Mouse (Mus musculus) hindbrain, embryonic 14.5 days (tissue): ENCODE data around the gene Plekhs1. TPM values are rescaled to one million over a fixed set of nuclear protein-coding genes. Genes with fewer than 3 reads are reported as not detected.
"Not testable (repeated sequence)": the region's sequence is repeated elsewhere in the genome, so short reads cannot be mapped to it uniquely, and the experiment has no call there.

Experiments used
- ATAC-seq: fragments of 200-750 bp; cut with Nextera tagmentation; 2 replicates; pipeline ENCODE4 v1.8.0; 2017; ENCODE audit warnings: moderate number of reproducible peaks, mild to moderate bottlenecking, moderate TSS enrichment, moderate library complexity; ENCODE audit not compliant: low FRiP score
- DNase-seq: peaks from one replicate; pipeline ENCODE4 v3.0.0-alpha.2; 2015; ENCODE audit warnings: low spot score
- H3K27ac ChIP-seq: fragments of 300-500 bp; sonication (generic); 2 replicates; pipeline ENCODE4 v1.5.1; 2014; ENCODE audit warnings: mild to moderate bottlenecking, moderate library complexity
- H3K27me3 ChIP-seq: fragments of 300-500 bp; sonication (generic); 2 replicates; pipeline ENCODE4 v1.6.1; 2014; ENCODE audit warnings: mild to moderate bottlenecking, low read length, mixed read lengths; ENCODE audit not compliant: control insufficient read depth, insufficient read depth
- H3K36me3 ChIP-seq: fragments of 300-500 bp; sonication (generic); replicated peaks from 2 replicates; pipeline ENCODE4 v1.6.1; 2014; ENCODE audit not compliant: control insufficient read depth, insufficient read depth
- H3K4me1 ChIP-seq: fragments of 300-500 bp; sonication (generic); replicated peaks from 2 replicates; pipeline ENCODE4 v1.6.1; 2014; ENCODE audit warnings: antibody characterized with exemption, low read length, mixed read lengths; ENCODE audit not compliant: control insufficient read depth, insufficient read depth
- H3K4me2 ChIP-seq: fragments of 300-500 bp; sonication (generic); replicated peaks from 2 replicates; pipeline ENCODE4 v1.6.1; 2014; ENCODE audit warnings: mild to moderate bottlenecking, moderate library complexity
- H3K4me3 ChIP-seq: fragments of 300-500 bp; sonication (generic); replicated peaks from 2 replicates; pipeline ENCODE4 v1.5.1; 2014; ENCODE audit warnings: mild to moderate bottlenecking, low read length
- H3K9ac ChIP-seq: fragments of 300-500 bp; sonication (generic); 2 replicates; pipeline ENCODE4 v1.6.1; 2014
- H3K9me3 ChIP-seq: fragments of 300-500 bp; sonication (generic); 2 replicates; pipeline ENCODE4 v1.6.1; 2016; ENCODE audit warnings: low read length; ENCODE audit not compliant: control insufficient read depth
- WGBS: fragments of 180-500 bp; shearing (Covaris S2); extraction: QIAGEN DNeasy Blood & Tissue Kit; methylation state at CpG from one replicate; pipeline ENCODE4 v1.1.7; 2014; 5-methylcytosine and 5-hydroxymethylcytosine counted together
- polyA plus RNA-seq: library from polyadenylated mRNA; unstranded; fragments of >200 nt; fragmentation: Nextera tagmentation; extraction: Ambion mirVana; gene quantifications from 2 replicates; pipeline ENCODE4 v1.2.1, GENCODE M21; 2014

Plekhs1 gene
- polyA plus RNA-seq, 1 experiment from 2014 or later = 0.21 TPM

DNA sequence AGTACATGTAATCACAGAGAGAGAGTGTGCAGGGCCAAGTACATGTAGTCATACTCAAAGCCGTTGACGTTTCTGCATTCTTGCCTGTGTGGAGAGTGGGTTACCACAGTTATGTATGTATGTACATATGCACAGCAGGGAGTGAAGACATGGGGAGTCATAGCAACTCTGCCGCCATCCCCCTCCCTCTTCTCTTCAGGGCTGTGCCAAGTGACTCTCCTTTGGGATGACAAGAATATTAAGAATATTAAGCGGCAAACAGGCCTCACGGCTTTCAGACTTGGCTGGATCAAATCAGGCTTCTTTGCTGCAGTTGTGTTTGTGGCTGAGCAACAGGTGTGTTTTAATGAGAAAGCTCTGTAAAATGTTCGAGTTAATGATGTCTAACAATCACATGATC, 28.2 kb downstream of the Plekhs1 start:
- ATAC-seq (no peak), DNase-seq (no peak)
- Histone ChIP-seq H3K9me3 (no peaks in the 10 kb centered on the region), H3K4me2 (no peak overlapping the region), H3K27ac (no peak overlapping the region), H3K27me3 (no peaks in the 10 kb centered on the region), H3K4me3 (no peak overlapping the region), H3K9ac (no peak overlapping the region), H3K4me1 (peaks cover 17% of the 10 kb centered on the region), H3K36me3 (no peaks in the 10 kb centered on the region)
- WGBS = 85% methylated on average over 6 of the region's 6 CpGs

DNA sequence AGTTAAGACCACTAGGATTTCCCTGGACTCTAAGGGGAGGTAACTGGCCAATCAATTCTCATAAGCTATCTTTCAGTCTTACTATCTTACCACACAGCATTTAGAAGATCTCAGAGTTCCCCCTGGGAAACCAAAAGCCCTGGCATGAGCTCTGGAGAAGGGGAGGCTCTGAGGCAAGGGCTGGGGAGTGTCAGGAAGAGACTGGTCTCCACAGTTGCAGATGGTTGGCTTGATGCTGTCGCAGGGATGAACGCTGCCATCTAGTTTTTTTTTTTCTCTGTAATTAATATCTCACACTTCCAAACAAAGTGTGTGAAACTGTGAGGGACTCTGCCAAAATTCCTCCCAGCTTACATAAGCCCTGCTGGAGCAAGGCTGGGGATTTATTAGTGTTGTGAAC, 32.7 kb downstream of the Plekhs1 start:
- DNase-seq, H3K36me3 ChIP-seq, H3K27me3 ChIP-seq, H3K9ac ChIP-seq, H3K4me2 ChIP-seq, H3K4me1 ChIP-seq, H3K27ac ChIP-seq, H3K4me3 ChIP-seq, ATAC-seq, H3K9me3 ChIP-seq: not testable (repeated sequence)
- no CpG with 5 or more reads among the region's 2 CpGs for WGBS

DNA sequence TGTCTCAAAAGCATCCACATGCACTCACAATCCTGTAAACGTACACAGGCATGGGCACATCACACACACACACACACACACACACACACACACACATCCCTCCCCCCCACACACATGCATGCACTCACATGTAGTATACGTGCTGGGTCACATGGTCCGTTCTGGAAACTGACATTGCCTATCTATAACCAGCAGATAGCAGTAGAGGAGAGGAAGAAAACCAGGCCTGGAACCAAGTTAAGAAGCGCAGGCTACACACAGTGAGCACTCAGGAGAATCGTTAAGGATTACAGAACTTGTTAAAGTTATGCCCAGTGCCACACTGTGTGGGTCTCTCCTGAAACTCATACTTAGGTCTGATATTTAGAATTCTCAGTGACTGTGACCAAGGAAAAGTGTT, 41.6 kb downstream of the Plekhs1 start:
- WGBS = no CpG with 5 or more reads among the region's 5 CpGs
- not testable (repeated sequence) for ATAC-seq, H3K27me3 ChIP-seq, H3K36me3 ChIP-seq, H3K27ac ChIP-seq, H3K4me2 ChIP-seq, H3K9me3 ChIP-seq, H3K9ac ChIP-seq, DNase-seq, H3K4me1 ChIP-seq, H3K4me3 ChIP-seq

DNA sequence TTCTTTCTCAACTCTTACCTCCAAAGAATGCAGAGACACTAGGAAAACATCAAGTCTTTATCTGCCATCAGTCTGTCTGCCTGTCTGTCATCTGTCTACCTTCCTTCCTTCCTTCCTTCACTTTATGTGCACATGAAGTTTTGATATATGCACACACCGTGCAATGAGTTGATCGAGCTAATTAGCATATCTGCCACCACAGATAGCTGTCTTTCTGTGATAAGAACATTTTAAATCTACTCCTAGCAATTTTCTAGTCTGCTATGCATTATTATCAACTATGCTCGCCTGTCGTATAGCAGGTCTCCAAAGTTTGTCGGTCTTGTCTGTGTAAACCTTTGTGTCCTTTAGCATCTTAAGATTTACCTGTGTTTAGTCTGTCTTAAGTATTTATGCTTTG, 42.1 kb downstream of the Plekhs1 start:
- not testable (repeated sequence) for H3K4me2 ChIP-seq, H3K4me3 ChIP-seq, H3K27me3 ChIP-seq, H3K9me3 ChIP-seq, ATAC-seq, DNase-seq, H3K27ac ChIP-seq, H3K9ac ChIP-seq, H3K36me3 ChIP-seq, H3K4me1 ChIP-seq
- WGBS = no CpG with 5 or more reads among the region's 5 CpGs

DNA sequence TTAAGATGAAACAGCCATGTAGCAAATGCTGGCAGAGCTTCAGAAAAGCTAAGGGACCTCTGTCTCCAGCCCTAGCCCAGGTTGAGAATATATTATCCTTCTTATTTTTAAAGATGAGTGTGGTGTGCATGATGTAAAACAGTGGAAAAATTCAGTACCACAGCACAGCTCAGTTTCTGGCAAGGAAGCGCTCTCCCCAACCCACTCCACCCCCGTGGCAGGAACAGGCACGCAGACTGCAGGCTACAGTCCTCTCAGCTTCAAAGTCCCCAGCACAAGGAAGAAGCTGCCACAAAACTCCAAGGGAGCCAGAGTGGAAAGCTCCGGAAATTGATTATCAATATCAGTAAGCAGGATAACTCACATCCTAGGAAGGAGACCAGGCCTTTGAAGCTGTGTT, 49.8 kb downstream of the Plekhs1 start:
- H3K9ac ChIP-seq, DNase-seq, H3K27ac ChIP-seq, H3K4me3 ChIP-seq, H3K4me1 ChIP-seq, H3K36me3 ChIP-seq, ATAC-seq, H3K9me3 ChIP-seq, H3K27me3 ChIP-seq, H3K4me2 ChIP-seq: not testable (repeated sequence)
- WGBS = no CpG with 5 or more reads among the region's 4 CpGs

DNA sequence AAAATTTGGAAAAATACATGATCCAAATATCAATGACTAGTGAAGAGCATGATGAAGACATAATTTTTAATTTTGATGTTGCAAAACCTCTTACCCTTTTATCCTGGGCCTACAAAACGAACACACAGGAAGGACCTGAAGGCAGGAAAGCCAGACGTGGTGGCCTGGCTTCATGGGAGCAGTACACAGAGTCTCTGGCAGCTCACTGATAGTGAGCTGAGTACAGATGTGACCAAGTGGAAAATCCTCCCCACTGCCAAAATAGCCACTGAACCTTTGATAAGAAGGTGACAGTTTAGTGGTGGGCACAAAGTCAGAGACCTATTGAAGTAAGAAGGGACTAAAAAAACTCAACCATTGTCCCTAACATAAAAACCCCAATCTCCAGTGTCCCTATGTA, 52.1 kb downstream of the Plekhs1 start:
- H3K9me3 ChIP-seq, H3K36me3 ChIP-seq, H3K9ac ChIP-seq, H3K4me1 ChIP-seq, DNase-seq, H3K27me3 ChIP-seq, H3K4me3 ChIP-seq, H3K4me2 ChIP-seq, H3K27ac ChIP-seq, ATAC-seq: not testable (repeated sequence)
- WGBS = no CpG with 5 or more reads among the region's 2 CpGs

DNA sequence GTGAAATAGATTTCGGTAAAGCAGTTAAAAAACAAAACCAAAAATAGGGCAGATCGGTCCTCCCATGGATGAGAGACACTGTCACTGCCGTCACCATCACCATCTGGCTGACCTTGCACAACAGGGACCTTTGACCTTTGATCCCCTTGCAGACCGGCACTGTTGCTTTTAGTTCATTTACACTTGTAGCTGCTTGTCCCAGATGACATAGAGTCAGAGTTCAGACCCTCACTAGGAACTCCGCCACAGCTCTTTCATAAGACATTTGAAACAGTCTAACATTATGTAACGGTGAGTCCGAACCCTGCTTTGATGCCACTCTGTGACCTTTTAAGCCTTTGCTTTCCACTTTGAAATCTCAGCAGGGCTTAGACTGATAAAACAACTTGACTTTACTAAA, 58.0 kb downstream of the Plekhs1 start:
- H3K4me3 ChIP-seq, H3K4me2 ChIP-seq, H3K9ac ChIP-seq, H3K4me1 ChIP-seq, H3K36me3 ChIP-seq, DNase-seq, H3K27ac ChIP-seq, ATAC-seq, H3K9me3 ChIP-seq, H3K27me3 ChIP-seq: not testable (repeated sequence)
- no CpG with 5 or more reads among the region's 7 CpGs for WGBS

DNA sequence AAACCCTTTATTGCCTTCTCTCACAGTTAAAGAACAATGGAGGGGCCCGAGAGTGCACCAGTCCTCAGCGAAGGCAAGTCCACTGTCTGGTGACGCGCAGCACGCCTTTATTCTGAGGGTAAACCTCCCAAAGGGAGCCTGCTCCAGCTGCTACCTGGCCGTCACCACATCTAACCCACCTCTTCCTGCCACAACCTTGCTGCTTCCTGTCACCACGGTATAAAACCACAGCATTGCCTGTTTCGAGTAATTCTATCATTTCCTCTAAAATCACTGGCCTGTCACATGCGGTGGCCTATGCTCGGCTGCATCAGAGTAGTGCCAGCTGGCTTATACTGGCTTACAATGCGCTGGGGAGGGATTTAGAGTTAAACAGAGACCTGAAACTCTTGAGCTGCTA, 69.1 kb downstream of the Plekhs1 start:
- H3K4me1 ChIP-seq, H3K4me3 ChIP-seq, H3K9ac ChIP-seq, H3K4me2 ChIP-seq, DNase-seq, H3K27me3 ChIP-seq, H3K9me3 ChIP-seq, H3K36me3 ChIP-seq, ATAC-seq, H3K27ac ChIP-seq: not testable (repeated sequence)
- no CpG with 5 or more reads among the region's 11 CpGs for WGBS

DNA sequence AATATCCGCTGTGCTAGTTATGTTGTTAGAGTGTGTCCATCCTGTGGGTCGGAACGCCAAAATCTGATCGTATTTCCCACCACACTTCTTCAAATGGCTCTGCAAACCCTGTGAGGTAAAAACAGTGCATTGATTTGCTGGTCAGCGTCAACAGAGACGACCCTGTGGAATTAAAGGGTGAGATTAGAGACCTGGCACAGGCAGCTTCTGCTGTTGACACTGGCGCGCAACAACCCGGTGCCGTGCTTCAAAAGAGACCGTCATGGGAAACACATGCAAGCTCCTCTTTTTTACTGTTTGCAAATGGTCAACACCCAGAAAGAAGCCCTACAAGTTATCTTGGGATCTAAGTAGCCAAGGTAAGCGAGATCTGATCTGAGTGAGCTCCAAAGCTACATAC, 69.8 kb downstream of the Plekhs1 start:
- no peaks in the 10 kb centered on the region for H3K27me3 ChIP-seq
- no peak for DNase-seq
- 93% methylated on average over 12 of the region's 12 CpGs for WGBS

DNA sequence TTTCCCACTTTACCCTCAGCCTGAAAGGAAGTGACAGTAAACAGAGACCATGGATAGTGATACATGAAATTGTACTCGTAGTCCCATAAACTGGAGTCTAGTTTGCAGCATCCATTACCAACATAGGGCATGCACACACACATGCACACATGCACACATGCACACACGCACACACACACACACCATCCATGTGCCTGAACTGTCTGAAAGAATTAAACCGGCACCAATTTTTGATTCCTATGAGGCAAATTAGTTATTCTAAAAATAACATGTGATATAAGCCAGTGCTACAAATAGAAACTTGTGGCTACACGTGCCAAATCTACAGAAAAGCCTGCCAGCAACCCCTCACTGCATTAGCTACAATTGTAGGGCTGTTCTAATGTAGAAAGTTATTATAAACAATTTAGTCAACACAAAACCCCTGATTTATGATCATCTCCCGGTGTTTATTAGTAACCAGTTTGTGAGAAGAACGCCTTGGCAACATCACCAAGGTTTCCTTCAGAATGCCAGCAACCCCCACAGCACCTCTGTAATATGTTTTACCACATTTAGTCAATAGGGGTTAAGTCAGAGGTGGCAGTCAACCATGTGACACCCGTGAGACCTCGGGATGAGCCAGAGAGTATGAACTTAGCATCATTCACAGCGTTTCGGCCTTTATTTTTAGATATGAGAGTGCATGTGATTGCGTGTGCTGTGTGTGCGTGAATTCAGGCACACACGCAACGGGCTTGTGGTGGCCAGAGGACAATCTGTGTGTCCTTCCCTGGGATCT, 72.0 kb downstream of the Plekhs1 start:
- Histone ChIP-seq H3K4me1 (no peaks in the 10 kb centered on the region), H3K9ac (no peak overlapping the region), H3K4me2 (no peak overlapping the region), H3K9me3 (no peaks in the 10 kb centered on the region), H3K27ac (no peak overlapping the region), H3K4me3 (no peak overlapping the region), H3K27me3 (no peaks in the 10 kb centered on the region), H3K36me3 (peaks cover 10% of the 10 kb centered on the region; the same call in 1 of the 2 replicates)
- 92% methylated on average over 14 of the region's 14 CpGs for WGBS
- ATAC-seq = no peak
- no peak for DNase-seq

More for the DNA sequence above, 69.8 kb downstream of the Plekhs1 start:
- no peak for ATAC-seq
- H3K9me3 ChIP-seq = no peaks in the 10 kb centered on the region
- H3K4me3 ChIP-seq = no peak overlapping the region
- H3K4me1 ChIP-seq = no peaks in the 10 kb centered on the region
- H3K27ac ChIP-seq = no peak overlapping the region
- 0 out of 2 replicates have a peak, but pooled peaks cover 4% of the 10 kb centered on the region for H3K36me3 ChIP-seq
- H3K4me2 ChIP-seq = no peak overlapping the region
- H3K9ac ChIP-seq = no peak overlapping the region
